Mouse (Mus musculus) CH12F3 (cell line): Measurements from ENCODE around the gene Kank2.
"Not testable (repeated sequence)": the region's sequence is repeated elsewhere in the genome, so short reads cannot be mapped to it uniquely, and the experiment has no call there.

Experiments
- in situ Hi-C: fragments of 300-500 bp; cut with MboI; formaldehyde crosslinking; loops from 2 replicates; pipeline ENCODE4 v1.14.3; 2020; ENCODE audit warnings: low sequenced_read_pairs

Gene Kank2

DNA sequence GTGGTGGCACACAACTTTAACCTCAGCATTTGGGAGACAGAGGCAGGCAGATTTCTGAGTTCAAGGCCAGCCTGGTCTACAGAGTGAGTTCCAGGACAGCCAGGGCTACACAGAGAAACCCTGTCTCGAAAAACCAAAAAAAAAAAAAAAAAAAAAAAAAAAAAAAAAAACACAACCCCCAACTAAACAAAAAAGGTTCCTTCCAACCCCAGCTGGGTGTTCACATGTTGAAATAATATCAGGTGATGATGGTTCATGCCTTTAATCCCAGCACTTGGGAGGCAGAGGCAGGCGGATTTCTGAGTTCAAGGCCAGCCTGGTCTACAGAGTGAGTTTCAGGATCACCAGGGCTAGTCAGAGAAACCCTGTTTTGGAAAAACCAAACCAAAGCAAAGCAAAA lies 12.2 kb downstream of the Kank2 start:
- in situ Hi-C loops = not testable (repeated sequence)

DNA sequence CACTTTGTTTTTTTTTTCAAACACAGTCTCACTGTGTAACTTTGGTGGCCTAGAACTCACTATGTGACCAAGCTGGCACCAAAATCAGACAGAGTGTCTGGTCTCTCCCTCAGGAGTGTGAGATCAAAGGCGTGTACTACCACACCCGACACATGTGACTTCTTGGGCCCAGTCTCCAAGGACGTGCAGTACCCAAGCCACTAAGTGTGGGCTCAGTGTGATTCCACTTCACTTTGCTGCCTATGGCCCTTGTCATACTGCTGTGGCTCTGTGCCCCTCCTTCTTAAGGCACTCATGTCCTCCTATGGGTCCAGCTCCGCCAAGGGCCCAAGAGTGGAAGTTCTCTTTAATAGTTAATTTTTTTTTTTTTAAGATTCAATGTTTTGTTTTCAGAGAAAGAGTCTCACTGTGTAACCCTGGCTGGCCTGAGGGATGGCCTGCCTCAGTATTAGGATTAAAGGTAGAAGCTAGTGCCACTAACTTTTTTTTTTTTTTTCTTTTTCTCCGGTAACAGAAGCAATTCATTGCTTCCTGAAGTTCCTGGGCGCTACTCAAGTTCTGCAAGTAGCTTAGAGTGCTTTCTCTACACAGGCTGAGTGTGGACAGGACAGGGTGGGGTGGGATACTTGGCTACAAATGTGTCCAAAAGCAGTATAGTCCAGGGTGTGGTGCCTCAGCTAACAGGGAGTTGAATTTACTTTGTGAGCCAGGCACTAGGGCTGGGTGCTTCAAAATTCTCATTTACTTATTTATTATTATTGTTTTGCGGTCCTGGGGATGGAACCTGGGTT lies 13.8 kb downstream of the Kank2 start:
- in situ Hi-C loops = no loop called here

DNA sequence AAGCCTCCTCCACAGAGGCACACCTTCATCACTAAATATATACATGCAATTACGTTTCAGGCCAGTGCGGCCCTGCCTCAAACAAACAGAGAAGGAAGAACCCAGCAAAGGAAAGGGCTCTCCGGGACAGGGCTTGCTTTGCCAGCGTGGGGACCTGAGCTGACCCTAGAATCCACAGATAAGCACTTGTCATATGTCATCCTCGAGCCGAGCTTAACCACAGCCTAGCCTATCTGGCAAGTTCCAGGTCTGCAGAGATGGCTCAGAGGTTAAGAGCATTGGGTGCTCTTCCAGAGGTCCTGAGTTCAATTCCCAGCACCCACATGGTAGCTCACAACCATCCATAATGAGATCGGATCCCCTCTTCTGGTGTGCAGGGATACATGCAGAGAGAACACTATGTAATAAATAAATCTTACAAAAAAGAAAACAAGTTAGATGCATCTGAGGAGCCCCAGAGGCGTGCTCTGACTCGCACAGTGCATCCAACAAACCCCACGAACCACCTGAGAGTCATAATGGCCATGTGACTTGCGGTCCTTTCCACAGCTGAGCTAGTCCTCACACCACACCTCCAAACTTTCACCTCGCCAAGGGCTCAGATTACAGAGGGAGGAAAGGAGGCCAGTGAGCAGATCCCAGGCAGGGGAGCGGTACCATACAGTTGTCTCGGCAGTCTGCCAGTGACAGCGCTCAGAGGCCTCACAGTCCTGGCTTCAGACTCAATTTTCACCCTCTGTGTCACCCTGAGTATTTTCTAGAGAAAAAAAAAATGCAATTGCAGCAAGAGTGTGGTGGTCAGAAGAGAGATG lies 16.7 kb downstream of the Kank2 start:
- in situ Hi-C loops = no loop called here

- in situ Hi-C loops = no loop called here
These were observed 20.8 kb downstream of the Kank2 start for GRCm38 (mm10) chr9:21777726-21778125.

DNA sequence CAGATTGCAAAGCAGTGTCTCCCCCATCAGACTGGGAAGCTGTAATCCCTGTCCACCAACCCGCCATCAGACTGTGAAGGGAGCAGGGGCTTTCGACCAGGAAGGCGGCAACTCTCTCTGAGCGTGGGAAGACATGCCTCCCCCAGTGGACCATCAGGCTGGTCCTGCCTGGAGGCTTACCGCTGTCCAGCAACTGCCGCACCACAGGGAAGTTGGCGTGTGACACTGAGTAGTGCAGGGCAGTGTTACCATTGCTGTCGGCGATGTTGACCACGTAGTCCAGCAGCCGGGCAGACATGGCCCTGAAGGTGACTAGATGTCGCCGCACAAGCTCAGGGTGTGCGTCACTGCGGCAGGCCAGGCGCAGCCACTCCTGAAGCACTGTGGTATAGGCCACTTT lies 24.2 kb downstream of the Kank2 start:
- in situ Hi-C loops = no loop called here

DNA sequence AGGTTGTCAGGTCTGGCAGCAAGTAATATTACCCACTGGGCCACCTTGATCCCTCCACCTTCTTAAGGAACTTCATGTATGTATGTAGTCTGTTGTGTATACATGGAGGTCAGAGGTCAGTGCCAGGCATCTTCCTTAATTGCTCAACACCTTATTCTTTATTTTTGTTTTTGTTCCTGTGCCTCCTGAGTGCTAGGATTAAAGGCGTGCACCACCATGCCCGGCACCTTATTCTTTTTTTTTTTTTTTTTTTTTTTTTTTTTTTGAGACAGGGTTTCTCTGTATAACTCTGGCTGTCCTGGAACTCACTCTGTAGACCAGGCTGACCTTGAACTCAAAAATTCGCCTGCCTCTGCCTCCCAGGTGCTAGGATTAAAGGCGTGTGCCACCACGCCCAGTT lies 25.1 kb downstream of the Kank2 start:
- in situ Hi-C loops = not testable (repeated sequence)

- in situ Hi-C loops = no loop called here
These were observed 28.9 kb downstream of the Kank2 start for GRCm38 (mm10) chr9:21769558-21770183.

DNA sequence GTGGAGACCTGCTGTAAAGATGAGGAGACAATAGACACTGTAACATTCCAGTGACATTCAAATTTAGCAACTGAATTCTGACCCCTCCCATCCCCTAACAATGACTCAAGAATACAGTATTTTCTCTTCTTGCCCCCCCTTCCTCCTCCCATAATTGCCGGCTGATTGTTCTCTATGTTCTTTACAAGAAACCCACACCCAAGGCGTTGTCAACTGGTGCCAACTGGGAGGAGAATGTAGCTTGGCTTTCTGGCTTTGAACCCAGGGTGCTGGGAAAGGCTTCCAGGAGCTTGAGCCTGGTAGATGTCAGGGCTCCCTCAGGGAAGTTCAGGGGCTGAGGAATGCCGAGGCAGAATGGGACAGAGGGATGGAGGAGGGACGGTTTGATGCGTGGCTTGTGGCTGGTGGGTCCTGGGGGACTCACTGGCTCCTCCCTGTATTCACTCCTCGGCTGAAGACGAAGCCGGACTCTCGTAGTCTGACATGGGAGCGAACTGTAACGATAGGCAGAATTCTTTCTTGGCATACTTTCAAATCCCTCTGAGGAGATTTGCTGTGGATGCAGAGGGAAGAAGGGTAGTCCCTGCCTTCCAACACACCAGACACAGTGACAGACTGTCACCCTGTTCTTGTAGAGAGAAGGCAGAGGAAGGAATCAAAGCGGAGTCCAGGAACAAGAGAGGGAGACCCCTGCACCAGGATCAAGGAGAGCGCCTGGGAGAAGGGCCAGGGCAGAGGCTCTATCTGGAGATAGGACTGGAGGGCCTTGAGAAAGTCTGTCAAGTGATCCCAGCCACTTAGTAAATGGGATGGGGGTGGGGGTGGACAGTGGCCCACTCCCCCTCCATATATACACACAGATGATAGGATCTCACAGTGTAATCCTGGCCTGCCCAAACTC lies 29.8 kb downstream of the Kank2 start:
- in situ Hi-C loops = no loop called here

GRCm38 (mm10) chr9:21767896-21768295 lies 30.6 kb downstream of the Kank2 start:
- in situ Hi-C loops = no loop called here

GRCm38 (mm10) chr9:21764084-21764999 lies 34.2 kb downstream of the Kank2 start:
- in situ Hi-C loops = no loop called here

GRCm38 (mm10) chr9:21762135-21762534 lies 36.4 kb downstream of the Kank2 start:
- in situ Hi-C loops = no loop called here

GRCm38 (mm10) chr9:21760155-21761088 lies 38.1 kb downstream of the Kank2 start, which contains the start of gene Spc24:
Gene Spc24, minus strand, starts transcription at chr9:21760303.
- in situ Hi-C loops = no loop called here

GRCm38 (mm10) chr9:21759718-21760117 lies 38.8 kb downstream of the Kank2 start:
- in situ Hi-C loops = no loop called here

- in situ Hi-C loops = no loop called here
These were observed 39.7 kb downstream of the Kank2 start for GRCm38 (mm10) chr9:21758576-21759529.

DNA sequence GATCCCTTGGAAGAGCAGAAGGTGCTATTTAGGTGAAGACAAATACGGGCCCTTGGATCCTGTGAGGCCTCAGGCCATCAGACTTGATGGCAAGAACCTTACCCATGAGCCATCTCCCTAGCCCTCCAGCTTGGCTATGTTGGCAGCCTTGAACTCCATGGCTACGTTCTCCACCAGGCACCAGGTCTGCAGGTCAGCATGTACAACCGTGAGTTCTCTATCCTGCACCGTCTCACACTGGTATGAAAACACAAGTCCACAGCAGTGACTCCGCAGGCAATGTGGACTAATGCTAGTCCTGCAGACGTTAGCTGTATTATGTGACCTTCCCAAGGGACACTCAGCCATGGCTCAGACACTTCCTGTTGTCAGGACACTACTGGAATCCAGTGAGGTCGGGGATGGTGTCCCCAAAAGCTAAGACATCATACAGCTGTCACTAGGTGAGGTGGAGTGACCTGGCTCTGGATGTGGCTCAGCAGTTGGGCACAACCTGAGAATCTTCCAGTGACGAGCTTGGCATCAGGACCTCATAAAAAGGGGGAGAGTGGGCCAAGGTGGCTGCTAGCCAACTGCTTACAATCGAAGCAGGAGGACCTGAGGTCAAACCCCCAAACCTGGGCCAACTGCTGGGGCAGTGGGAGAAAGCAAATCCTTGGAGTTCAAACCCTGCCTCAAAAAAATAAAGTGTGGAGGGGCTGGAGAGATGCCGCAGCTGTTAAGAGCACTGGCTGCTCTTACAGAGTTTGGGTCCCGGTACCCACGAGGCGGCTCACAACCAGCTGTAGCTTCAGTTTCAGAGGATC lies 43.8 kb downstream of the Kank2 start:
- in situ Hi-C loops = no loop called here

DNA sequence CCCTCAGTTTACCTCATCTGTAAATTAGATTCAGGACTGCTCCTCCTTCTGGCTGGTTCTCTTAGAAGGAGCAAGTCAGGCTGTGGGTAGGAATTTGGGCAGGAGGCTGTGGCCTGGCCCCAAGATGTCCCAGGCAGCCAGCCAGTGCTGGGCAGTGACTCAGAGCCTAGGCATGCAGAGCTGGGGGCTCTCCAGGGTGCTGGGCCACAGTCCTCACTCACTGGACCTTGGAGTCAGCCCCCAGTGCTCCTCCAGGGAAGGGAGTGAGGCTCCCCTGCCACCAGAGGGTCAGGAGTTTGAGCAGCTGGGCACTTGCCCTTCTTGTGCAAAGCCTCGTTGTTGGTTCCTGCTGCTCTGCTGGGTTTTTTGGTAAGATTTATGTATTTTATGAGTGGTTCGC lies 44.5 kb downstream of the Kank2 start:
- in situ Hi-C loops = no loop called here
